Mouse (Mus musculus): ENCODE data around the gene Zfp580. TPM values are rescaled to one million over a fixed set of nuclear protein-coding genes. Genes with fewer than 3 reads are reported as not detected.
"Not testable (repeated sequence)": the region's sequence is repeated elsewhere in the genome, so short reads cannot be mapped to it uniquely, and the experiment has no call there.

The Zfp580 gene
- 105 and 110 TPM in 2 replicates for polyA plus RNA-seq (2014; fragmentation: Nextera tagmentation; extraction: Ambion mirVana)

GRCm38 (mm10) chr7:5051193-5052192, at the start of gene Zfp580:
Zfp580 (plus strand) TSS chr7:5051538.
- peak within 1 kb of the TSS; percentile 66 for H3K4me3 ChIP-seq (replicated peaks; ENCODE audit: low read length)
- no peaks in the 10 kb centered on the region; the same call in 1 of the 2 replicates for H3K36me3 ChIP-seq (replicated peaks; ENCODE audit: control insufficient read depth, insufficient read depth)
- H3K4me2 ChIP-seq (replicated peaks), result peak within 1 kb of the TSS; percentile 71
- peak; percentile 81 for DNase-seq (ENCODE audit: low spot score)
- peaks cover 38% of the 10 kb centered on the region for H3K27me3 ChIP-seq (ENCODE audit: control insufficient read depth, insufficient read depth, low read length)
- H3K4me1 ChIP-seq (replicated peaks; ENCODE audit: control insufficient read depth, insufficient read depth, low read length), result peaks cover 35% of the 10 kb centered on the region
- H3K9ac ChIP-seq, result peak within 1 kb of the TSS; percentile 89
- H3K27ac ChIP-seq, result peak within 1 kb of the TSS; percentile 89
- ATAC-seq (ENCODE audit: low FRiP score), result peak; percentile 81
- 2% methylated on average over 65 of the region's 65 CpGs for WGBS
- no peaks in the 10 kb centered on the region for H3K9me3 ChIP-seq (ENCODE audit: control insufficient read depth, low read length)

GRCm38 (mm10) chr7:5002876-5003275, 48.5 kb upstream of the Zfp580 start:
- H3K4me2 ChIP-seq (replicated peaks); H3K27me3 ChIP-seq (ENCODE audit: control insufficient read depth, insufficient read depth, low read length); H3K4me1 ChIP-seq (replicated peaks; ENCODE audit: control insufficient read depth, insufficient read depth, low read length); H3K9ac ChIP-seq; H3K27ac ChIP-seq; ATAC-seq (ENCODE audit: low FRiP score); H3K9me3 ChIP-seq (ENCODE audit: control insufficient read depth, low read length); DNase-seq (ENCODE audit: low spot score); H3K4me3 ChIP-seq (replicated peaks; ENCODE audit: low read length): not testable (repeated sequence)
- 77% methylated on average over 8 of the region's 8 CpGs for WGBS
- peaks cover 18% of the 10 kb centered on the region for H3K36me3 ChIP-seq (replicated peaks; ENCODE audit: control insufficient read depth, insufficient read depth)

GRCm38 (mm10) chr7:5008229-5008628, 43.1 kb upstream of the Zfp580 start:
- Histone ChIP-seq H3K9me3 (ENCODE audit: control insufficient read depth, low read length) (no peaks in the 10 kb centered on the region), H3K4me2 (replicated peaks) (no peak overlapping the region), H3K27ac (no peak overlapping the region), H3K36me3 (replicated peaks; ENCODE audit: control insufficient read depth, insufficient read depth) (peaks cover 69% of the 10 kb centered on the region), H3K27me3 (ENCODE audit: control insufficient read depth, insufficient read depth, low read length) (no peaks in the 10 kb centered on the region), H3K9ac (no peak overlapping the region), H3K4me1 (replicated peaks; ENCODE audit: control insufficient read depth, insufficient read depth, low read length) (no peaks in the 10 kb centered on the region), H3K4me3 (replicated peaks; ENCODE audit: low read length) (no peak overlapping the region)
- WGBS, result 96% methylated on average over 26 of the region's 26 CpGs
- DNase-seq (ENCODE audit: low spot score), result no peak
- peak; percentile 18; the same call in 1 of the 2 replicates for ATAC-seq (ENCODE audit: low FRiP score)

GRCm38 (mm10) chr7:5012681-5013513, 38.4 kb upstream of the Zfp580 start:
- no peak overlapping the region for H3K27ac ChIP-seq
- 93% methylated on average over 27 of the region's 27 CpGs for WGBS
- ATAC-seq (ENCODE audit: low FRiP score), result no peak
- H3K4me2 ChIP-seq (replicated peaks), result peak overlapping the region; percentile 68; the same call in 1 of the 2 replicates
- H3K4me3 ChIP-seq (replicated peaks; ENCODE audit: low read length), result no peak overlapping the region
- H3K4me1 ChIP-seq (replicated peaks; ENCODE audit: control insufficient read depth, insufficient read depth, low read length), result peaks cover 6% of the 10 kb centered on the region
- no peak for DNase-seq (ENCODE audit: low spot score)
- peaks cover 50% of the 10 kb centered on the region for H3K36me3 ChIP-seq (replicated peaks; ENCODE audit: control insufficient read depth, insufficient read depth)
- H3K27me3 ChIP-seq (ENCODE audit: control insufficient read depth, insufficient read depth, low read length), result no peaks in the 10 kb centered on the region
- no peak overlapping the region for H3K9ac ChIP-seq
- H3K9me3 ChIP-seq (ENCODE audit: control insufficient read depth, low read length), result no peaks in the 10 kb centered on the region

- under 1% methylated on average over 42 of the region's 42 CpGs for WGBS
- H3K4me2 ChIP-seq (replicated peaks), result peak within 1 kb of the TSS; percentile 68
- H3K9me3 ChIP-seq (ENCODE audit: control insufficient read depth, low read length), result no peaks in the 10 kb centered on the region
- peak; percentile 83 for ATAC-seq (ENCODE audit: low FRiP score)
- H3K9ac ChIP-seq, result peak within 1 kb of the TSS; percentile 81
- H3K4me1 ChIP-seq (replicated peaks; ENCODE audit: control insufficient read depth, insufficient read depth, low read length), result peaks cover 8% of the 10 kb centered on the region
- DNase-seq (ENCODE audit: low spot score), result peak; percentile 98
- H3K27ac ChIP-seq, result peak within 1 kb of the TSS; percentile 98
- peaks cover 34% of the 10 kb centered on the region for H3K36me3 ChIP-seq (replicated peaks; ENCODE audit: control insufficient read depth, insufficient read depth)
- H3K4me3 ChIP-seq (replicated peaks; ENCODE audit: low read length), result peak within 1 kb of the TSS; percentile 72
- H3K27me3 ChIP-seq (ENCODE audit: control insufficient read depth, insufficient read depth, low read length), result no peaks in the 10 kb centered on the region
These were observed 36.9 kb upstream of the Zfp580 start, which contains the start of the genes Zfp524 and Fiz1 for GRCm38 (mm10) chr7:5014251-5015117. Zfp524 (plus strand) TSS chr7:5014415. Fiz1 (minus strand) TSS chr7:5014697.

- DNase-seq (ENCODE audit: low spot score), result peak; percentile 88
- H3K27me3 ChIP-seq (ENCODE audit: control insufficient read depth, insufficient read depth, low read length), result no peaks in the 10 kb centered on the region
- peak; percentile 81 for ATAC-seq (ENCODE audit: low FRiP score)
These were observed 36.0 kb upstream of the Zfp580 start, which contains the start of gene Gm44973 for GRCm38 (mm10) chr7:5015118-5016001. Gm44973 (plus strand) TSS chr7:5015496.

GRCm38 (mm10) chr7:5016057-5016456, 35.3 kb upstream of the Zfp580 start:
- 68% methylated on average over 3 of the region's 3 CpGs for WGBS
- H3K36me3 ChIP-seq (replicated peaks; ENCODE audit: control insufficient read depth, insufficient read depth), result peaks cover 19% of the 10 kb centered on the region
- peak overlapping the region; percentile 69 for H3K9ac ChIP-seq

More at GRCm38 (mm10) chr7:5015118-5016001, 36.0 kb upstream of the Zfp580 start, which contains the start of gene Gm44973:
- Histone ChIP-seq H3K9ac (peak within 1 kb of the TSS; percentile 81), H3K9me3 (ENCODE audit: control insufficient read depth, low read length) (no peaks in the 10 kb centered on the region), H3K27ac (peak within 1 kb of the TSS; percentile 98), H3K36me3 (replicated peaks; ENCODE audit: control insufficient read depth, insufficient read depth) (peaks cover 26% of the 10 kb centered on the region), H3K4me1 (replicated peaks; ENCODE audit: control insufficient read depth, insufficient read depth, low read length) (peaks cover 11% of the 10 kb centered on the region), H3K4me3 (replicated peaks; ENCODE audit: low read length) (peak within 1 kb of the TSS; percentile 72), H3K4me2 (replicated peaks) (peak within 1 kb of the TSS; percentile 68)
- under 1% methylated on average over 56 of the region's 76 CpGs for WGBS

More at GRCm38 (mm10) chr7:5016057-5016456, 35.3 kb upstream of the Zfp580 start:
- Histone ChIP-seq H3K4me1 (replicated peaks; ENCODE audit: control insufficient read depth, insufficient read depth, low read length) (peaks cover 13% of the 10 kb centered on the region), H3K4me3 (replicated peaks; ENCODE audit: low read length) (peak overlapping the region; percentile 72), H3K4me2 (replicated peaks) (peak overlapping the region; percentile 68), H3K27ac (peak overlapping the region; percentile 98), H3K27me3 (ENCODE audit: control insufficient read depth, insufficient read depth, low read length) (no peaks in the 10 kb centered on the region), H3K9me3 (ENCODE audit: control insufficient read depth, low read length) (no peaks in the 10 kb centered on the region)
- ATAC-seq (ENCODE audit: low FRiP score) (no peak), DNase-seq (ENCODE audit: low spot score) (peak; percentile 40)
